Comparison of ENCODE assay signal across 8 mouse cellular contexts in genomic region chr12:84191770-84192169, GRCm38 (mm10). TPM values are rescaled to one million over a fixed set of nuclear protein-coding genes. Genes with fewer than 3 reads are reported as not detected.
DNase-seq lines count a peak whose midpoint lies in the region; ATAC-seq and TF ChIP-seq lines count a peak whose summit lies in the region.

No protein-coding gene starts in this region.

- TF ChIP-seq CTCF in kidney, postnatal 0 days (IDR thresholded peaks at IDR 0.05; ENCODE audit: low read depth) = no peak
- no peak for TF ChIP-seq CTCF in kidney, adult 2 months (conservative IDR thresholded peaks at IDR 0.05; ENCODE audit: insufficient read depth, insufficient read length, low read depth, low read length)
- no peak for TF ChIP-seq CTCF in cortical plate, adult 2 months (IDR thresholded peaks at IDR 0.05; ENCODE audit: extremely low read depth, insufficient read depth, low read length)

- H3K27ac ChIP-seq in kidney, postnatal 0 days = no peak overlapping the region
- H3K27ac ChIP-seq in kidney, adult 2 months (ENCODE audit: insufficient read depth, low read depth, low read length) = no peak overlapping the region
- no peak overlapping the region for H3K27ac ChIP-seq in cortical plate, adult 2 months (ENCODE audit: insufficient read depth, low read length)
- no peak overlapping the region for H3K27ac ChIP-seq in intestine, embryonic 14.5 days (ENCODE audit: low read depth)
- H3K27ac ChIP-seq in neural tube, embryonic 12.5 days = no peak overlapping the region

- H3K36me3 ChIP-seq in kidney, postnatal 0 days (ENCODE audit: insufficient read depth, low read length) = no peaks in the 10 kb centered on the region
- no peaks in the 10 kb centered on the region for H3K36me3 ChIP-seq in kidney, adult 2 months (ENCODE audit: control insufficient read depth, insufficient read depth, low read length)
- no peaks in the 10 kb centered on the region for H3K36me3 ChIP-seq in intestine, embryonic 14.5 days (ENCODE audit: control insufficient read depth, insufficient read depth, low read length)
- H3K36me3 ChIP-seq in neural tube, embryonic 12.5 days = 0 out of 2 replicates have a peak, but pooled peaks cover under 1% of the 10 kb centered on the region

- no peak for TF ChIP-seq POLR2A in kidney, adult 2 months (IDR thresholded peaks at IDR 0.05; ENCODE audit: low read depth, low read length)
- no peak for TF ChIP-seq POLR2A in cortical plate, adult 2 months (IDR thresholded peaks at IDR 0.05; ENCODE audit: extremely low read depth, insufficient read depth, low read length)

- WGBS in kidney, postnatal 0 days = 31% methylated on average over 5 of the region's 5 CpGs
- WGBS in kidney, adult 2 months = 53% methylated on average over 5 of the region's 5 CpGs
- WGBS in intestine, embryonic 14.5 days = 22% methylated on average over 5 of the region's 5 CpGs
- WGBS in neural tube, embryonic 12.5 days = 13% methylated on average over 5 of the region's 5 CpGs

- H3K9ac ChIP-seq in kidney, postnatal 0 days (ENCODE audit: low read depth, low read length) = peak overlapping the region; percentile 96; the same call in 1 of the 2 replicates
- peak overlapping the region; percentile 86 for H3K9ac ChIP-seq in intestine, embryonic 14.5 days (ENCODE audit: low read length)
- no peak overlapping the region; the same call in 1 of the 2 replicates for H3K9ac ChIP-seq in neural tube, embryonic 12.5 days

- H3K9me3 ChIP-seq in kidney, postnatal 0 days (replicated peaks; ENCODE audit: low read length) = no peaks in the 10 kb centered on the region
- 0 out of 2 replicates have a peak, but pooled peaks cover under 1% of the 10 kb centered on the region for H3K9me3 ChIP-seq in intestine, embryonic 14.5 days (ENCODE audit: control insufficient read depth, low read length)
- no peaks in the 10 kb centered on the region for H3K9me3 ChIP-seq in neural tube, embryonic 12.5 days

- no peak for ATAC-seq in kidney, postnatal 0 days (replicated peaks; ENCODE audit: low FRiP score, low read depth)
- ATAC-seq in intestine, embryonic 14.5 days (replicated peaks; ENCODE audit: low FRiP score, low TSS enrichment, low read depth) = no peak
- ATAC-seq in neural tube, embryonic 12.5 days (ENCODE audit: low FRiP score, low read depth) = no peak

- peak overlapping the region; percentile 64; the same call in 1 of the 2 replicates for H3K4me3 ChIP-seq in kidney, postnatal 0 days (replicated peaks; ENCODE audit: low read depth, low read length)
- H3K4me3 ChIP-seq in kidney, adult 2 months (ENCODE audit: insufficient read depth, low read depth, low read length) = no peak overlapping the region
- H3K4me3 ChIP-seq in cortical plate, adult 2 months (ENCODE audit: insufficient read depth, low read length) = peak overlapping the region; percentile 42; the same call in 1 of the 2 replicates
- peak overlapping the region; percentile 72 for H3K4me3 ChIP-seq in intestine, embryonic 14.5 days (ENCODE audit: low read depth, low read length)
- H3K4me3 ChIP-seq in neural tube, embryonic 12.5 days = peak overlapping the region; percentile 79

- H3K4me2 ChIP-seq in kidney, postnatal 0 days (ENCODE audit: low read length) = peak overlapping the region; percentile 99
- peak overlapping the region; percentile 85 for H3K4me2 ChIP-seq in intestine, embryonic 14.5 days (ENCODE audit: low read length)
- peak overlapping the region; percentile 98 for H3K4me2 ChIP-seq in neural tube, embryonic 12.5 days (replicated peaks)

- peaks cover 59% of the 10 kb centered on the region for H3K4me1 ChIP-seq in kidney, postnatal 0 days (replicated peaks; ENCODE audit: insufficient read depth, low read length)
- H3K4me1 ChIP-seq in kidney, adult 2 months (ENCODE audit: control insufficient read depth, insufficient read depth, low read length) = peaks cover 64% of the 10 kb centered on the region
- H3K4me1 ChIP-seq in cortical plate, adult 2 months (ENCODE audit: control insufficient read depth, insufficient read depth, low read length) = peaks cover 17% of the 10 kb centered on the region
- H3K4me1 ChIP-seq in intestine, embryonic 14.5 days (replicated peaks; ENCODE audit: control insufficient read depth, insufficient read depth, low read length) = peaks cover 75% of the 10 kb centered on the region
- peaks cover 76% of the 10 kb centered on the region for H3K4me1 ChIP-seq in neural tube, embryonic 12.5 days

- no peaks in the 10 kb centered on the region for H3K27me3 ChIP-seq in kidney, postnatal 0 days (ENCODE audit: insufficient read depth, low read length)
- no peaks in the 10 kb centered on the region for H3K27me3 ChIP-seq in kidney, adult 2 months (replicated peaks; ENCODE audit: control insufficient read depth, insufficient read depth, low read length)
- no peaks in the 10 kb centered on the region for H3K27me3 ChIP-seq in intestine, embryonic 14.5 days (replicated peaks; ENCODE audit: control insufficient read depth, insufficient read depth, low read length)
- no peaks in the 10 kb centered on the region for H3K27me3 ChIP-seq in neural tube, embryonic 12.5 days (replicated peaks)

- no peak for DNase-seq in kidney, postnatal 0 days (ENCODE audit: low spot score)
- no peak for DNase-seq in kidney, adult 2 months
- DNase-seq in intestine, embryonic 14.5 days (ENCODE audit: low spot score) = no peak
- DNase-seq in right cerebral cortex, adult 18-20 months = no peak
- no peak for DNase-seq in right cerebral cortex, postnatal 36 days (ENCODE audit: low spot score in 2 of 2)
- DNase-seq in ovary, adult 18-20 months (ENCODE audit: low spot score) = no peak

RNA-seq across cellular contexts. Expression of gene Elmsan1, which starts 26.9 kb away (rescaled TPM):
- polyA plus RNA-seq in kidney, postnatal 0 days (2015; fragmentation: Nextera tagmentation; extraction: Ambion mirVana) = 4.8 and 5.8 TPM in 2 replicates
- 6.7 and 7.4 TPM in 2 replicates for polyA plus RNA-seq in kidney, adult 2 months (2012; rRNA removed)
- 6.9 and 7.3 TPM in 2 replicates for polyA plus RNA-seq in cortical plate, adult 2 months (2012; rRNA removed)
- 8.2 and 8.8 TPM in 2 replicates for polyA plus RNA-seq in intestine, embryonic 14.5 days (2014; fragmentation: Nextera tagmentation; extraction: Ambion mirVana)
- polyA plus RNA-seq in neural tube, embryonic 12.5 days (2016; fragmentation: Nextera tagmentation; extraction: Ambion mirVana) = 6.1 and 6.3 TPM in 2 replicates

RNA-seq across cellular contexts. Expression of gene Pnma1, which starts 43.5 kb away (rescaled TPM):
- 0.33 and 0.50 TPM in 2 replicates for polyA plus RNA-seq in kidney, postnatal 0 days (2015; fragmentation: Nextera tagmentation; extraction: Ambion mirVana)
- 0.05 TPM in 1 of 2 replicates, not detected in the other for polyA plus RNA-seq in kidney, adult 2 months (2012; rRNA removed)
- polyA plus RNA-seq in cortical plate, adult 2 months (2012; rRNA removed) = 3.0 and 3.7 TPM in 2 replicates
- polyA plus RNA-seq in intestine, embryonic 14.5 days (2014; fragmentation: Nextera tagmentation; extraction: Ambion mirVana) = 0.56 and 0.84 TPM in 2 replicates
- polyA plus RNA-seq in neural tube, embryonic 12.5 days (2016; fragmentation: Nextera tagmentation; extraction: Ambion mirVana) = 2.8 and 3.2 TPM in 2 replicates
